Mouse (Mus musculus): ENCODE data around the gene Anks1b. TPM values are rescaled to one million over a fixed set of nuclear protein-coding genes. Genes with fewer than 3 reads are reported as not detected.
A peak's percentile ranks its signal among the peaks of the same experiment; 100 is the strongest.

The Anks1b gene
- total RNA-seq, 4 experiments from 2014 or later: 0.37 to 2.1 (median 0.71) TPM

DNA sequence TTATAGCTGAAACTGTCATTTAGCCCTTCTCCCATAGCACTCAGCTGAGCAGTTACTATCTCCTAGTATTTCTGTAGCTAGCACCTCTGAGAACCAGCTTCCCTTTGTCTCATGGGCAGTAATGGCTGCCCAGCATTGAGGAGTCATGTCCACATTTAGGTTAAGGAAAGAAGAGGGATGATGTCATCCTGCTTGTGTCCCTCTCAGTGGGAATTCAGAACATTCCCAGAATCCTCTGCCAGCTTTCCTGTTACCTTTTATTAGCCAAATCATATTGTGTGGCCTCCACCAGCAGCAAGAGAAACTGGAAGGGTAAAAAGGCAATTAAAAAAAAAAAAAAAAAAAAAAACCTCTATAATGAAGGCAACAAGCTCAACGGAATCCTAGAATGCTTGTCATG is 851.6 kb downstream of the Anks1b start:
- DNase-seq (ENCODE audit: low spot score): no peak

DNA sequence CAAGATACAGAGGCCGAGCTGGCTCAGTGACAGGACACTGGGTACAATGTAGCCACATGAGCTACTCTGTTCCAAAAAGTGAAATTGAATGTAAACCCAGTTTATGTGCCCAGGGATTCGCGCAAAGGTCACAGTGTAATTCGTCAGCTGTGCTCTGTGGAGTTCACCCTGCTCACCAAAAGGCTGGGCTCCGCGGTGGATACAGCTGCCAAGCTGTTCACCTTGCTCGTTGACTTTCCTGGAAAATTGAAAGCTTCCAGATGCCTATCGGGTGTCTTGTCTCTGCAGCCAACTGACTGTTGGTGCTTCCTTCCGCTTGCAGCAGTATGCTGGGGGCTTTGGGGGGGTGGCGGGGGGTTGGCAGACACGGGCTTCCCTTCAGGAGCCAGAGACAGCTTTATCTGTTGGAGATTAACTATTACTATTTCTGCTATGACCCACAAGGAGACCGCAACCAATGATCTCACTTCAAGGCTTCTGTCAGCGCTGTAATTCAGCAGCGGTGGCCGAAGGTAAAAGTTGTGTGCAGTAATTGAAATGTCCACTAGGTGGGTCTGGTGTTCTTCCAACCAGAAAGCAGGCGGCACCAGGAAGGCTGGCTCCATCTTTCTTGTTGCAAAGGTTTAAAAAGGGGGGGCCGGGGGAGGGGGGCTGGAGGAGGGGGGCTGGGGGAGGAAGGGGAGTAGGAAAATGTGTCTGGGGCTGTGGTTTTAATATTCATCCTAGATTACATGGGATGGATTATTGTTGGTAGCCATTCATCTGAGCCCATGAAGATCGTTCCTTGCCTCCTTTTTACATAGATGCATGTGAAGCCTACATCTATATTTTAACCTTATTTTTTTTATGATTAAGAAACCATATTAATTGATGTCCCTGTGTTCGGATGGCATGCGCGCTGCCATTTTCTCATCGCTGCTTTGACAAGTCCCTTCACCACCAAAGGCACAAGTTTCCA is 855.4 kb downstream of the Anks1b start:
- peak; percentile 54 for DNase-seq (ENCODE audit: low spot score)

DNA sequence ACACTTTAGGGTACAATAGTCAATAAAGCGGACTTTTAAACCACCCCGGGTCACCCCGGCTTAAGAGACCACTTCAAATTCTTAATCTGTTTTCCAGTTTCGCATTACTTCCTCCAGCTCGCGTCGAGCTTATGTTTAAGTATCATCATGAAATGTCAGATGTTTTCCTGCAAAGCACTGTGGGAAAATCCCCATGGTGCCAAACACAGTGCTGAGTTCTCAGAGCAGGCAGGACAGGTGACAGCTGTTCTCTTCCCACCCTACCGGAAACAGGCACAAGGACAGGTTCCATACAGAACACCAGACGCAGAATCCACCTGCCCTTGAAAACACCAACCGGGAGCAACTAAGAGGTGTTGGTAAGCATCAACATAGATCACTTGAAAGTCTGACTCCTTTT is 856.2 kb downstream of the Anks1b start:
- no peak for DNase-seq (ENCODE audit: low spot score)

DNA sequence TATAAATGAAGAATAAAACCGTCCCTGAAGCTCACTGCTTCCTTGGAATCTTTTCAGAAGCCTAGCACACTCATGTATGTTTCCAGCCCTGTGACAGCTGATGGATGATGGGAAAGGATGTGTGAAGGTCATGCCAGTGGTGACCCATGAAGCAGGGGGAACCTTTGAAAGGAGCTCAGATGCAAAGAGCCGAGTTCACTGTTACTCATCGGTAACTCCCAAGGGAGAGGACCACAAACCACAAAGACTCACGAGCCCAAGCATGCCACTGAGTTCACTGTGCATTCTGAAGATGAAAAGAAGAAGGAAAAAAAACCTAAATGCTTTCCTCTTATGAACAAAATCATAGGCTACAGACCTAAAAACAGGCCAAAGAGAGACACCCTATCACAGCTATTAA is 859.5 kb downstream of the Anks1b start:
- no peak for DNase-seq (ENCODE audit: low spot score)

GRCm38 (mm10) chr10:90733632-90734031 is 860.3 kb downstream of the Anks1b start:
- peak; percentile 3 for DNase-seq (ENCODE audit: low spot score)

- DNase-seq (ENCODE audit: low spot score): no peak
Measured at GRCm38 (mm10) chr10:90738475-90738874, 865.2 kb downstream of the Anks1b start.

DNA sequence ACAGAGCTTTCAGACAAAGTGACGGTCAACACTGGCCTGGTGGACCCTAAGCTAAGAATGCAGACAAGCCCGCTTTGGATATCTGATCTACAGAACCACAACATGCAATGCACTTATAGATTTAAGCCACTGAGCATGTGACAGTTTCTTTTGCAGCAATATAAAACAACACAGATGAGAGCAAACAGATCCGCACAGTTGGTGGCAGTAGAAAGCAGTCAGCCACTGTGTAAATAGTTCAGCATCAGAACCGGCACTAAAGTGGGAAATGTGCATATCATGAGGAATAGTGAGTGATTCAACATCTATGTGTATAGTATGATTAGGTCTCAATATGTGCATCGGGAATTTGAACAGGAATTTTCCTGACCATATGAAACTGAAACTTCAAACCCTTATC is 867.6 kb downstream of the Anks1b start:
- DNase-seq (ENCODE audit: low spot score): no peak

GRCm38 (mm10) chr10:90751889-90752288 is 878.6 kb downstream of the Anks1b start:
- no peak for DNase-seq (ENCODE audit: low spot score)

- DNase-seq (ENCODE audit: low spot score): no peak
Measured at GRCm38 (mm10) chr10:90753106-90753505, 879.8 kb downstream of the Anks1b start.

DNA sequence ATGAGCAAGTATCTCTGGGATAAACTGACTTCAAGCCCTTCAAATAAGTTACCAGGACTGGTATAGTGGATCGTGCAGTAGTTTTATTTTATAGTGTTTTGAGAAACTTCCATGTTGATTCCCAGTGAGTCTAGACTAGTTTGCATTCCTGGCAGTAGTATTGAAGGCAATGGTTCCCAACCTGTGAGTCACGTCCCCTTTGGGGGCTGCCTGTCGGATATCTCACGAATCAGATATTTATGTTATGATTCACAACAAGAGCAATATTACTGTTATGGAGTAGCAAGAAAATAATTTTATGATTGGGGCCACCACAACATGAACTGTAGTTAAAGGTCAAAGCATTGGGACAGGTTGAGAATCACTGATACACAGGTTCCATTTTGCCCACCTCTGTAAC is 884.5 kb downstream of the Anks1b start:
- DNase-seq (ENCODE audit: low spot score): no peak

- no peak for DNase-seq (ENCODE audit: low spot score)
Measured at GRCm38 (mm10) chr10:90759929-90760328, 886.6 kb downstream of the Anks1b start.

DNA sequence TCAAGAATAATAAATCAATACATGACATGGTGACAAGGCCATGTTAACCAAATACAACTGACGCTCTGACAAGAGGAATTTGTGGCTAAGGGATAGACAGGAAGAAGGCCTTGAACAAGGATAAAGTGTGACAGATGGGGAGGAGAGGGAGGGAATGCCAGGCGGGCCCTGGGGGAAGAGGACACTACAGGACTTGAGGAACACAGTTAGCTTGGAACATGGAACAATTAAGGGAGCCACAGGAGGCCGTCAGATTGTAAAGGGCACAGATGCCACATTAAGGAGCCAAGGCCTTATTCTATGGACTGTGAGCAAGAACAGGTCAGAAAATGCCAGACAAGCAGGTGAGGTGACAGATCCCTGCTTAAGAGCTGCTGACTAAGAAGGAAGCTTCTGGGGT is 893.0 kb downstream of the Anks1b start:
- DNase-seq (ENCODE audit: low spot score): no peak

DNA sequence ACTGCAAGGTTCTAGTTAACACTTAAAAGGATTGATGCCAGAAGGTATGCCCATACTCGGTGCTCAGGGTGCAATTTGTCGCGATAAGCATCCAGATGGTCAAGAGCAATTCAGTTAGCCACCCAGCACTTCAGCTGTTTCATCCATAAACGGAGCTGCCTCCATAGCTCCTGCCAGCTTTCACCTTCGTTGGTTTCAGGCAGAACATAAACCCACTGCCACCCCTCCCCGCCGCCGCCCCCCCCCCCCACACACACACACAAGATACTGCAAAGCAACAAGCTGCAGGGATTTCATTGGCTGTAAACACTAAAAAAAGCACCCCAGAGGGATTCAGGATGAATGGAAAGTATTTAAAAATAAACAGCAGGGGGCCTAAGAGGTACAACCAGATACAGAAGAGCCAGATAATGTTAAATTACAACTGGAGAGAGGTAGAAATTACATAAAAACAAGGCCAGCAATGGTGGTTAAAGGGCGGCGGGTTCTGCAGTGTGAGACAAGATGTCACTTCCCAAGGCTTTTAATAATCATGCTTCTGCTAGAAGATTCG is 897.2 kb downstream of the Anks1b start:
- no peak for DNase-seq (ENCODE audit: low spot score)

GRCm38 (mm10) chr10:90771046-90771445 is 897.7 kb downstream of the Anks1b start:
- no peak for DNase-seq (ENCODE audit: low spot score)

- DNase-seq (ENCODE audit: low spot score): no peak
Measured at GRCm38 (mm10) chr10:90771471-90772226, 898.3 kb downstream of the Anks1b start.

GRCm38 (mm10) chr10:90779561-90780400 is 906.5 kb downstream of the Anks1b start:
- no peak for DNase-seq (ENCODE audit: low spot score)

- no peak for DNase-seq (ENCODE audit: low spot score)
Measured at GRCm38 (mm10) chr10:90784981-90785650, 911.8 kb downstream of the Anks1b start.

DNA sequence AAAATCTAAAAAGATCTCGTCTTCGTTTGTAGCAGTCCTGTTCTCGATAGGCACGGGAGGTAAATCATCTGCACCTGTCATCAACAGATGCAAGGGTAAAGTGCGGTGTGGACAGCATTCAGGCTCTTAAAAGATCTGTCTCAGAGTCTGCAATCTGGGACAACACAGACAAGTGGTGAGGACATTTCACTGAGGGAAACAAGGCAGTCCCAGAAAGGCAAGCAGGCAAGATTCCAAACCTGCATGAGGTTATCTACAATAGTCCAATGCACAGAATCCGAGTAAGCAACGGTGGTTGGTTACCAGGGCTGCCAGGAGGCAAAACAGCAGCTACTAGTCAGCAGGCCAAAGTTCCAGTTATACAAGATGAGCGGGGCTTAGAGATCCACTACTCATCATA is 912.4 kb downstream of the Anks1b start:
- DNase-seq (ENCODE audit: low spot score): no peak

DNA sequence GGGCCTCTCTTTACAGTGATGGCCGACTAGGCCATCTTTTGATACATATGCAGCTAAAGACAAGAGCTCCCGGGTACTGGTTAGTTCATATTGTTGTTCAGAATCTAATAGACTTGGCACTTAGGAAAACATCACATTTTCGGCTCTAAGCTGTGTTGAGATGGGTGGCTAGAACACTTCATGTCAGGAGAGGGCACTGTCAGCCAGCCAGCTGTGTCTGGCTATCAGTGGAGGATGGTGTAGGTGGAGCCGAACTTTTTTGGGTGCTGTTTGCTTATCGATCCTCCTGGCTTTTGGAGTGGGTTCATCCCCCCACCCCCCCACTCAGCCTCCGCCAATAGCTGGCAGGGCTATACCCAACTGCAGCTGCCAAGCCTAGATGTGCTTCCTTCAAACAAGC is 929.8 kb downstream of the Anks1b start:
- DNase-seq (ENCODE audit: low spot score): no peak

DNA sequence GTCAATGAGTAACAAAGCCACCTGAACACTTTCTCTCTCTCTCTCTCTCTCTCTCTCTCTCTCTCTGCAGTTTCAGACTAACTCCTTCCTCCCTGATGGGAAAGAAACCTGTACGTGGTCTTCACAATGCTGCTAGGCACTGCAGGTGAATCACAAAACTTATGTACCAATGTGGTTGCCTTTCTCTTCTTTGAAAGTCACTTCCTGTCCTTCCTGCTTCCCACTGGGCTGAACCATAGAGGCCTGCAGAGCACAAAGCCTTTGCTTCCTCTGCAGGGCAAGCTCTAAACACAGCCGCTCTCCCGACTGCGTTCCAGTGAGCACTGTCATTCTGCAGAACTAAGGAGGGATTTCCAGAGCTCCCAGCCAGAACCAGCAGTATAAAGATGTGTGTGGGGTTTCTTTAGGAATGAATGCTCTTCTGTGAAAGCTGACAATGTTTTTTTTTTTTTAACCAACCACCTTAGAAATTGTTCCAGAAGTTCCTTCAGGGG is 931.3 kb downstream of the Anks1b start:
- no peak for DNase-seq (ENCODE audit: low spot score)
